Mouse (Mus musculus): ENCODE measurements at regions not wholly inside any gene's neighbourhood (a gene's known extent, or its start where the extent isn't known, plus 50 kb on each side); places are given as distances from the start of the nearest gene placed in this dataset.

- H3K27ac ChIP-seq (replicated peaks): no peak overlapping the region
- DNase-seq (ENCODE audit: low spot score): no peak
- WGBS: 92% methylated on average over 4 of the region's 4 CpGs
- H3K9me3 ChIP-seq (replicated peaks): no peaks in the 10 kb centered on the region
- H3K36me3 ChIP-seq: no peaks in the 10 kb centered on the region
- no peaks in the 10 kb centered on the region for H3K27me3 ChIP-seq (ENCODE audit: low read depth, poor library complexity, severe bottlenecking)
- no peaks in the 10 kb centered on the region for H3K4me1 ChIP-seq
- no peak overlapping the region for H3K4me3 ChIP-seq
Measured at GRCm38 (mm10) chr14:100429662-100430061, 145.2 kb upstream of the Klf12 start.

- no peaks in the 10 kb centered on the region for H3K9me3 ChIP-seq (replicated peaks)
- no peaks in the 10 kb centered on the region for H3K36me3 ChIP-seq
- DNase-seq (ENCODE audit: low spot score): no peak
- no peak overlapping the region for H3K4me3 ChIP-seq
- no peak overlapping the region for H3K27ac ChIP-seq (replicated peaks)
- no peaks in the 10 kb centered on the region for H3K27me3 ChIP-seq (ENCODE audit: low read depth, poor library complexity, severe bottlenecking)
- 93% methylated on average over 7 of the region's 7 CpGs for WGBS
- no peaks in the 10 kb centered on the region for H3K4me1 ChIP-seq
Measured at GRCm38 (mm10) chr14:100426399-100426798, 141.9 kb upstream of the Klf12 start.

GRCm38 (mm10) chr14:100423790-100424189 lies 139.3 kb upstream of the Klf12 start:
- H3K9me3 ChIP-seq (replicated peaks): no peaks in the 10 kb centered on the region

DNA sequence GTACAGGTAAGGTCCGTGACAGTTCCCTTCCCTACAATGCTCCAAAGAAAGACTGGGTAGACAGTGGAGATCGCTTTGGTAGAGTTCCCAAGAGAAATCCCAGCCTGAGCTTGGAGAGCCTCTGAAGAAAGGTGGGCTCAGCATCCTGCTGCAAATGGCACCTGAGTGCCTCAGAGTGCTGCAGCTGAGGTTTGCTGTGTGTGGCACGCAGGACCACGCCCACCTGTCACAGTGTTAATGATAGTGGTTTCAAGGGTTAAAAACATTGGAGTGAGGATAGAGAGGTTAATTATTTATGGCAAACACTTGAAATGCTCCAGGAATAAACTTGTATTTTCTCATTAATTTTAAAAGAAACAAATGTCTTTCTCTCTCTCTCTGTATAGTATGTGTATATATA lies 137.2 kb upstream of the Klf12 start:
- no peaks in the 10 kb centered on the region for H3K9me3 ChIP-seq (replicated peaks)
- no peaks in the 10 kb centered on the region for H3K27me3 ChIP-seq (ENCODE audit: low read depth, poor library complexity, severe bottlenecking)
- no peak overlapping the region for H3K27ac ChIP-seq (replicated peaks)
- 87% methylated on average over 4 of the region's 4 CpGs for WGBS
- no peaks in the 10 kb centered on the region for H3K36me3 ChIP-seq
- DNase-seq (ENCODE audit: low spot score): no peak
- no peaks in the 10 kb centered on the region for H3K4me1 ChIP-seq
- no peak overlapping the region for H3K4me3 ChIP-seq

More at GRCm38 (mm10) chr14:100423790-100424189, 139.3 kb upstream of the Klf12 start:
- no peak overlapping the region for H3K27ac ChIP-seq (replicated peaks)
- H3K4me1 ChIP-seq: no peaks in the 10 kb centered on the region
- no peak overlapping the region for H3K4me3 ChIP-seq
- H3K36me3 ChIP-seq: no peaks in the 10 kb centered on the region
- no peaks in the 10 kb centered on the region for H3K27me3 ChIP-seq (ENCODE audit: low read depth, poor library complexity, severe bottlenecking)
- 75% methylated on average over 4 of the region's 4 CpGs for WGBS
- no peak for DNase-seq (ENCODE audit: low spot score)

GRCm38 (mm10) chr14:100415099-100415498 lies 130.6 kb upstream of the Klf12 start:
- H3K4me1 ChIP-seq: no peaks in the 10 kb centered on the region
- no peak overlapping the region for H3K4me3 ChIP-seq
- no peak overlapping the region for H3K27ac ChIP-seq (replicated peaks)
- 73% methylated on average over 4 of the region's 4 CpGs for WGBS
- no peaks in the 10 kb centered on the region for H3K36me3 ChIP-seq
- no peak for DNase-seq (ENCODE audit: low spot score)
- H3K27me3 ChIP-seq (ENCODE audit: low read depth, poor library complexity, severe bottlenecking): no peaks in the 10 kb centered on the region
- no peaks in the 10 kb centered on the region for H3K9me3 ChIP-seq (replicated peaks)

- Histone ChIP-seq H3K4me1 (no peaks in the 10 kb centered on the region), H3K36me3 (no peaks in the 10 kb centered on the region), H3K9me3 (replicated peaks) (no peaks in the 10 kb centered on the region), H3K4me3 (no peak overlapping the region), H3K27ac (replicated peaks) (no peak overlapping the region), H3K27me3 (ENCODE audit: low read depth, poor library complexity, severe bottlenecking) (no peaks in the 10 kb centered on the region)
- DNase-seq (ENCODE audit: low spot score): no peak
- WGBS: 89% methylated on average over 1 of the region's 1 CpGs
Measured at GRCm38 (mm10) chr14:100412211-100412610, 127.7 kb upstream of the Klf12 start.

DNA sequence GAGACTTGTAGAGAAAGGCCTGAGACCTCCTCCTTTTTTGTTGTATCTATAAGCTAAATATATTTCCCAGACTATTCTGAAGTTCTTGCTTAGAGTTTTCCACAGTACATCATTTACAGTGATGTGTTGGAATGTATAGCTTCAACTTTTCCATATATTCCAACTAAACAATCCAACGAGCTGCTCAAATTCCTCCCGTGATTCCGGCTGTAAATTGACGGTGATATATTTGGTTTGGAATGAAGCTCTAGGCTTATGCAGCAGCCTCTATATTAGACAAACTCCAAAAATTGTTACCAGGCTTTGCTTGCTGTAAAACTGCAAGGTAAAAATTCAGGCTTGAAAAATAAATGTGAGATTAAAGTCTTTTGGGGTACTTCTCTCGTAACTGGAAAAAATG lies 112.7 kb upstream of the Klf12 start:
- no peaks in the 10 kb centered on the region for H3K27me3 ChIP-seq (ENCODE audit: low read depth, poor library complexity, severe bottlenecking)
- no peaks in the 10 kb centered on the region for H3K4me1 ChIP-seq
- H3K4me3 ChIP-seq: no peak overlapping the region
- H3K27ac ChIP-seq (replicated peaks): no peak overlapping the region
- WGBS: 97% methylated on average over 5 of the region's 5 CpGs
- no peaks in the 10 kb centered on the region for H3K36me3 ChIP-seq
- DNase-seq (ENCODE audit: low spot score): no peak
- no peaks in the 10 kb centered on the region for H3K9me3 ChIP-seq (replicated peaks)

DNA sequence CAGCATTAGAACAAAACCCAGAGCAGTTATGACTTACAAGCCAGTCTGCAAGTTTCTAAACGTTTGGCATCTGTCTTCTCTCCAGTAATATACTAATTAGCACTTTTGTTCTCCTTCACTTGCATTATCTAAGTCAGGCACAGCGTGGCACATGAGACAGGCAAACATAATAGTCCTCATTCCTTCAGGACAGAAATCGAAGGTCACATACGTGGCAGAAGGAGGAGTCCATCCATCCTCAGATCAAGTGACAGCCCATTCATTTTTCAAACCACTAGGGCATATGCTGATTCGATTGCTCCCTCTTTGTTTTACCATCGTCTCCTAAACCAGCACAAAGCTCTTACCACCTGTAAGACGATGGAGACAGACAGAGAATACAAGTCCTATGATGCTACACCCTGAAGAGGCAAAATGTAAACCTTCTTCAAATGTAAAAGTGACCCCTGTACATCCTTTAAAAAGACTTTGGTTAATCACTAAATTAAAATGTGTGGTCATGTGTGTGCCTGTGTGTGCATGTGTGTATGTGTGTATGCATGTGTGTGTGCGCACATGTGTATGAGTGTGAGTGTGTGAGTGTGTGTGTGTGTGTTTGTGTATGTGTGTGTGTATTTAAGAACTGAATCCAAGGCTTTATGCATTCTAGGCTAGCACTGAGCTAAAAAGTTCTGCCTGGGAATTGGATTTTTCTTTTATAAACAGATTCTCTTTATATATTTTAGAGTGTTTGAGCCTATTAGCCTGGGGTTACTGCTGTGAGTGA lies 90.9 kb upstream of the Klf12 start:
- Histone ChIP-seq H3K36me3 (no peaks in the 10 kb centered on the region), H3K27me3 (ENCODE audit: low read depth, poor library complexity, severe bottlenecking) (peaks cover 13% of the 10 kb centered on the region; the same call in 1 of the 2 replicates), H3K4me3 (peak overlapping the region; percentile 38), H3K9me3 (replicated peaks) (no peaks in the 10 kb centered on the region), H3K27ac (replicated peaks) (peak overlapping the region; percentile 67), H3K4me1 (peaks cover 15% of the 10 kb centered on the region)
- 45% methylated on average over 8 of the region's 8 CpGs for WGBS
- peak; percentile 21 for DNase-seq (ENCODE audit: low spot score)

- peaks cover 13% of the 10 kb centered on the region; the same call in 1 of the 2 replicates for H3K27me3 ChIP-seq (ENCODE audit: low read depth, poor library complexity, severe bottlenecking)
- no peaks in the 10 kb centered on the region for H3K36me3 ChIP-seq
- no peaks in the 10 kb centered on the region for H3K9me3 ChIP-seq (replicated peaks)
- 43% methylated on average over 18 of the region's 18 CpGs for WGBS
- DNase-seq (ENCODE audit: low spot score): peak; percentile 53
- H3K4me1 ChIP-seq: peaks cover 15% of the 10 kb centered on the region
- H3K27ac ChIP-seq (replicated peaks): peak overlapping the region; percentile 67
- H3K4me3 ChIP-seq: peak overlapping the region; percentile 38
Measured at GRCm38 (mm10) chr14:100374494-100375217, 90.2 kb upstream of the Klf12 start.

DNA sequence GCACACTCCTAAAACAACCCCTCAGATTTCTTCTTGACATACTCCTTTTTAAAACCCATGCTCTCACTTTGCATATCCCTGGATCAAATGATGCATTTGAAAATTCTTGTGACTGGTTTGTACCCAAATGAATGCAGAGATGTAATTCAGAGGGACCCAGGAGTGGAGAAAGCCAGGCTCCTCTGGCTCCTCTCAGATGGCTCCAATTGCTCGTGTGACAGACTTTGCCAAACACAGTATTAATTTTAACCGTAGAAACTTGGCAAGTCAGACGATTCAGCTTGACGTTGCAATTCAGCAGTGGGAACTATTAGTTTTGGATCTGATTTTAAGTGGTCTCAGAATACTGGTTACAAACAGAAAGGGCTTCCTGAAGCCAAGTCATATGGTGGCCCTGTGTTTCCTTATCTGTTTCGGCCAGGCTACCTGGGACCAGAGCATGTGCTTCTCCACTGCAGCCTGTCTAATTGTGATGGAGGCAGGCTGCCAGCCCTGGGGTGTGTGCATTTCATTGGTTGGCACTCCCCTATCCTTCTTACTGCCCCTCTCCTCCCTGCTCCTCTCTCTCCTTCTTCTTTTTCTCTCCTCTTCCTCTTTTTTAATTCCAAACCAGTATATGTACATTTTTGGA lies 81.9 kb upstream of the Klf12 start:
- H3K27ac ChIP-seq (replicated peaks): no peak overlapping the region
- no peak for DNase-seq (ENCODE audit: low spot score)
- H3K4me3 ChIP-seq: no peak overlapping the region
- H3K27me3 ChIP-seq (ENCODE audit: low read depth, poor library complexity, severe bottlenecking): no peaks in the 10 kb centered on the region
- no peaks in the 10 kb centered on the region for H3K9me3 ChIP-seq (replicated peaks)
- peaks cover 15% of the 10 kb centered on the region for H3K4me1 ChIP-seq
- 87% methylated on average over 5 of the region's 5 CpGs for WGBS
- H3K36me3 ChIP-seq: no peaks in the 10 kb centered on the region

DNA sequence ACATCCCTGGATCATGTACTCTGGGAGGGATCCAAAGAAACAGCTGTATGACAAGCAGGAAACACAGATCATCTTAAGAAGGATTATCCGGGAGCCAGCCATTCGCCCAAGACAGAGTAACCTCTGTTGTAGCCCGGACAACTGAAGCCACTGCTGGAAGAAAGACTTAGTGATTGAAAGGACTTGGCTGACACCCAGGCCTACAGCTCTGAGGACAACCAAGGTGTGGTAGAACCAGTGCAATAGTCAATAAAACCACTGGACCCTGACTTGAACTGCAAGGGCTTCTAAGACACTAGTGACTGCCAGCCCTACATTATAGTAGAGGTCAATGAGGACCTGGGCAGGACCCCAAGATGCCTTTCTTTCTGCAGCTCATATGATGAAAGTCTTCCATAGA lies 78.3 kb upstream of the Klf12 start:
- DNase-seq (ENCODE audit: low spot score): no peak
- Histone ChIP-seq H3K4me1 (peaks cover 19% of the 10 kb centered on the region), H3K36me3 (no peaks in the 10 kb centered on the region), H3K4me3 (no peak overlapping the region), H3K9me3 (replicated peaks) (no peaks in the 10 kb centered on the region), H3K27ac (replicated peaks) (no peak overlapping the region), H3K27me3 (ENCODE audit: low read depth, poor library complexity, severe bottlenecking) (no peaks in the 10 kb centered on the region)
- 65% methylated on average over 3 of the region's 3 CpGs for WGBS

DNA sequence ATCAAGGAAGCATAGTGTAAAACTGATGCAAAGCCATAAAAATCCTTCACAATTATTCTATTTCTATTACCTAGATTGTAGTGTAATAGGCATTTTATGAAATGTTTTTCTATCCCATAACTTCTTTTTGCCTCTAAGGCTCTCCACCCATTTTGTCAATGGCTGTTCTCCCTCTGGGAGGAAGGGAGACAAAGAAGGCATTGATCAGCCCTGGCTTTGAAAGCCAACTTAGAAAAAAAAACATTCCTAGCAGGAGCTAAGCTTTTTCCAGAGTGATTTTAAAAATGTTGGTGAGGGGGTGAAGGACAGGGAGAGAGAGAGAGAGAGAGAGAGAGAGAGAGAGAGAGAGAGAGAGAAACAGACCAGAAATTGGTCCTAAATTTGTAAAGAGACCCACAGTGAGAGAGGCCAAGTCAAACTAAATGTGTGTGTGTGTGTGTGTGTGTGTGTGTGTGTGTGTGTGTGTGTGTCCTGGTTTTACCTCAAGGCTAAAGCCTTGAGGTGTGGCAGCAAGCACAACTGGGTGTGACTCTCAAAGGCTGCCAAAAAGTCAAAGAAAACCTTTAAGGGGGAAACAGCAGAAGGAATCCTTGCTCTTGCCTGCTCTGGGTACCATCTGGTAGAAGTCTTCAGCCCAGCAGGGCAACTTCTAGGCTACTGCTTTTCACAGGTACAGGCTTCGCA lies 77.0 kb upstream of the Klf12 start:
- 60% methylated on average over 1 of the region's 1 CpGs for WGBS
- Histone ChIP-seq H3K4me1 (peaks cover 19% of the 10 kb centered on the region), H3K4me3 (no peak overlapping the region), H3K27ac (replicated peaks) (peak overlapping the region; percentile 17; the same call in 1 of the 2 replicates), H3K27me3 (ENCODE audit: low read depth, poor library complexity, severe bottlenecking) (no peaks in the 10 kb centered on the region), H3K36me3 (no peaks in the 10 kb centered on the region), H3K9me3 (replicated peaks) (no peaks in the 10 kb centered on the region)
- DNase-seq (ENCODE audit: low spot score): no peak
